Mouse (Mus musculus) lung, postnatal 14 days (tissue): ENCODE measurements at regions not wholly inside any gene's neighbourhood (a gene's known extent, or its start where the extent isn't known, plus 50 kb on each side); places are given as distances from the start of the nearest gene placed in this dataset.

Experiments used
- DNase-seq: peaks from one replicate; pipeline ENCODE4 v3.0.0; 2021

- DNase-seq = no peak
Measured at GRCm38 (mm10) chr16:42676406-42677075, 199.1 kb upstream of the Zbtb20 start.

- DNase-seq = no peak
Measured at GRCm38 (mm10) chr16:42675031-42675430, 200.7 kb upstream of the Zbtb20 start.

- DNase-seq = no peak
Measured at GRCm38 (mm10) chr16:42666601-42667000, 209.1 kb upstream of the Zbtb20 start.

GRCm38 (mm10) chr16:42651904-42652732 is 223.6 kb upstream of the Zbtb20 start:
- no peak for DNase-seq

GRCm38 (mm10) chr16:42649767-42650166 is 225.9 kb upstream of the Zbtb20 start:
- no peak for DNase-seq

GRCm38 (mm10) chr16:42648531-42649142 is 227.0 kb upstream of the Zbtb20 start:
- DNase-seq = no peak

GRCm38 (mm10) chr16:42647762-42648161 is 227.9 kb upstream of the Zbtb20 start:
- DNase-seq = no peak

GRCm38 (mm10) chr16:42635766-42636165 is 239.9 kb upstream of the Zbtb20 start:
- DNase-seq = no peak

- no peak for DNase-seq
Measured at GRCm38 (mm10) chr16:42627675-42628074, 248.0 kb upstream of the Zbtb20 start.

GRCm38 (mm10) chr16:42615920-42616319 is 259.8 kb upstream of the Zbtb20 start:
- no peak for DNase-seq

GRCm38 (mm10) chr16:42612011-42612410 is 263.7 kb upstream of the Zbtb20 start:
- no peak for DNase-seq

- DNase-seq = no peak
Measured at GRCm38 (mm10) chr16:42608336-42608735, 267.3 kb upstream of the Zbtb20 start.

GRCm38 (mm10) chr16:42592321-42592720 is 251.9 kb upstream of the Gap43 start:
- no peak for DNase-seq

- no peak for DNase-seq
Measured at GRCm38 (mm10) chr16:42591530-42591929, 251.1 kb upstream of the Gap43 start.

- no peak for DNase-seq
Measured at GRCm38 (mm10) chr16:42586196-42586595, 245.7 kb upstream of the Gap43 start.

- DNase-seq = no peak
Measured at GRCm38 (mm10) chr16:42575517-42575946, 235.1 kb upstream of the Gap43 start.

GRCm38 (mm10) chr16:42574978-42575377 is 234.5 kb upstream of the Gap43 start:
- no peak for DNase-seq

GRCm38 (mm10) chr16:42570246-42570996 is 230.0 kb upstream of the Gap43 start:
- no peak for DNase-seq

- DNase-seq = no peak
Measured at GRCm38 (mm10) chr16:42569335-42569734, 228.9 kb upstream of the Gap43 start.

- DNase-seq = no peak
Measured at GRCm38 (mm10) chr16:42549591-42549990, 209.1 kb upstream of the Gap43 start.

- DNase-seq = no peak
Measured at GRCm38 (mm10) chr16:42546229-42547163, 206.0 kb upstream of the Gap43 start.

- DNase-seq = no peak
Measured at GRCm38 (mm10) chr16:42517321-42517720, 176.9 kb upstream of the Gap43 start.
